Mouse (Mus musculus) ES-E14 (cell line): ENCODE results near the gene Klhl33.

Experiments
- CHD2 ChIP-seq: IDR thresholded peaks from 2 replicates; pipeline ENCODE4 v1.6.1; 2014; ENCODE audit warnings: mild to moderate bottlenecking, low read depth, low read length, inconsistent platforms
- HCFC1 ChIP-seq: IDR thresholded peaks from 2 replicates; pipeline ENCODE4 v1.6.1; 2012; ENCODE audit warnings: low read length, inconsistent platforms, borderline replicate concordance; ENCODE audit not compliant: insufficient read depth
- MAFK ChIP-seq: IDR thresholded peaks from 2 replicates; pipeline ENCODE4 v1.6.1; 2014; ENCODE audit warnings: mild to moderate bottlenecking, low read depth, low read length, inconsistent platforms; ENCODE audit not compliant: insufficient read depth
- ZNF384 ChIP-seq: IDR thresholded peaks from 2 replicates; pipeline ENCODE4 v1.6.1; 2012; ENCODE audit warnings: low read depth, low read length, inconsistent platforms

DNA sequence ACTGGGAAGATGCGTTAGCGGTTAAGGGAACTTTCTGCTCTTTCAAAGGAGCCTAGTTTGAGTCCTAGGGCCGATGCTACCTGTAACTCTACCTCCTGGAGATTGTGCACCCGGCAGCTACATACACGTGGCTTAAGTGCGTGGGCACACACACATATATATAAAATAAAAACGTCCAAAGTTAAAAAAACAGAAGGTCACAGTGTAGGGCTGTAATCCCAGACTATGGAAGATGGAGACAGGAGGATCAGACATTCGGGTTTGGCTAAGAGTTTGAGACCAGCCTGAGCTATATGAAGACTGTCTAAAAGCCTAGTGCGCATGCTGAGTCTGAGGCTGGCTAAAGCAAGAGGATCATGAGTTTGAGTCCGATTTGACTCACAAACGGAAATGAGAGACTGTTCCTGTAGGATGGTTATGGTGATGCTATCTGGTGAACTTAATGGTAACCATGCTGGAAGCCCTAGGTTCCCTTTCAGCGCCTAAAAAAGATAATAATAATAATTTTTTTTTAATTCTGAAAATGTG is 34.2 kb upstream of the Klhl33 start:
- TF ChIP-seq CHD2, result no peak
- no peak for TF ChIP-seq MAFK
- TF ChIP-seq ZNF384, result no peak
- no peak for TF ChIP-seq HCFC1
